Mouse (Mus musculus) layer of hippocampus, adult 2 months (tissue): ENCODE measurements at regions not wholly inside any gene's neighbourhood (a gene's known extent, or its start where the extent isn't known, plus 50 kb on each side); places are given as distances from the start of the nearest gene placed in this dataset.

Source experiments
- DNase-seq, 2 experiments: peaks; one replicate each; pipeline ENCODE4 v3.0.0; 2022; ENCODE audit warnings: low spot score in 2 of 2
- H3K27ac ChIP-seq: fragments of 200-600 bp; 2 replicates; pipeline ENCODE4 v1.8.1; 2022
- H3K4me3 ChIP-seq: fragments of 200-600 bp; 2 replicates; pipeline ENCODE4 v1.8.1; 2022; ENCODE audit warnings: mild to moderate bottlenecking
- CTCF ChIP-seq: fragments of 200-600 bp; conservative IDR thresholded peaks from 2 replicates; pipeline ENCODE4 v1.8.1; 2022; ENCODE audit warnings: antibody characterized with exemption, mild to moderate bottlenecking, moderate library complexity

DNA sequence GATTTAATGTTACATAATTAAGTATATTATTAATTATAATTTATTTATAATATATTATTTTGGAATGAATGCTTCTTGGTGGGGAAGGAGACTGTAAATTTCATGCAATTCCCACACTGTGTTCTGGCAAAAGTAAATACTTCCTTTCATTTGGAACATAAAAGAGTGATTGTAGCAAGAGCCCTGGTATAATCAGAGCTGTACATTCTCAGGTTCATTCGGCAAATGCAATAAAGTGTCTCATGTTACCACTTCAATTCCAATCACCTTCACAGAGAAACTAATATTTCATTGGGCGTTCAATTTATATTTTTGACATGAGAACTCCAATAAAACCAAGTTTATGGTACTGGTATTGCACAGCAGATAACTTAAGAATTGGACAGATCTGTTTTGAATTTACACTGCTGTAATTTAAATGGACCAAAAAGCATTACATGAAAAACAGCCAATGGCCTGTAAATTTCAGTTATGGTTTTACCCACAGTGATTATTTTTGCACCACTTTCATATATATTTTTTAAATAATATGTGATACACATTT, 569.0 kb downstream of the Pcdh7 start:
- no peak for DNase-seq
- TF ChIP-seq CTCF, result no peak
- no peak overlapping the region for H3K27ac ChIP-seq
- H3K4me3 ChIP-seq, result no peak overlapping the region

DNA sequence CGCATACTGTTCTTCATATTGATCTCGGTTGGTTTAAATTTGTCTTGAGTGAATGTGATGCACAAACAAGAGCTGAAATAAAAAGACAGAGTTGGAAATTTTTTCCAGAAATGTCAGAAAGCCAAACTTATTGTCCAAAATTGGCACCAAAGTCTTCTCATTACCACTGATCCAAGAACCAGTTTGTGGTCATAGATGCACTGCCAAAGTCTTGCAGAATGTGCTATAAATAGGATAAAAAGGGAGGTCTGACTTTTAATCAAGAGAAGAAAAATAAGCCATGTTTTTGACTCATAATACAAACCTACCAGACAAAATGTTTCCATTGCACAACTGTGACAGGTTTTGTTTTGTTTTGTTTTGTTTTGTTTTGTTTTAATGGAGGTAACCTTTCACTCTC, 573.5 kb downstream of the Pcdh7 start:
- TF ChIP-seq CTCF, result no peak
- Histone ChIP-seq H3K4me3 (no peak overlapping the region), H3K27ac (no peak overlapping the region)
- DNase-seq, result no peak

DNA sequence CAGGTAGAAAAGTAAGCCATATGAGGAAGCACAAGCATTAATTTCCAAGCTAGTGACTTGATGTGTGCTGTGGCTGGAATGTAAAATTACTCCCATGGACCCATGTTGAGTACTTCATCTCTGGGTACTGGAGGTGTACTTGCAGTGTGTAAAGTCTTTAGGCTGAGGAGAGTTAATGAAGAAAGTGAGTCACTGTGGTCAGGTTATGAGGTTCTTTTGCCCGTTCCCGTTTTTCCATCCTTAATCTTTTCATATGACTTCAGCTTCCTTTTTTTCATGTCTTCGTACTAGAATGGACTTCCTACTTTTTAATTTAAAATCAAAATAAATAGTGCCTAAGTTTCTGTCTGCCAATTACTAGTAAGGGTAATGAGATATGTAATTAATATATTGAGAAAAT, 577.1 kb downstream of the Pcdh7 start:
- Histone ChIP-seq H3K27ac (no peak overlapping the region), H3K4me3 (no peak overlapping the region)
- no peak for DNase-seq
- TF ChIP-seq CTCF, result no peak

DNA sequence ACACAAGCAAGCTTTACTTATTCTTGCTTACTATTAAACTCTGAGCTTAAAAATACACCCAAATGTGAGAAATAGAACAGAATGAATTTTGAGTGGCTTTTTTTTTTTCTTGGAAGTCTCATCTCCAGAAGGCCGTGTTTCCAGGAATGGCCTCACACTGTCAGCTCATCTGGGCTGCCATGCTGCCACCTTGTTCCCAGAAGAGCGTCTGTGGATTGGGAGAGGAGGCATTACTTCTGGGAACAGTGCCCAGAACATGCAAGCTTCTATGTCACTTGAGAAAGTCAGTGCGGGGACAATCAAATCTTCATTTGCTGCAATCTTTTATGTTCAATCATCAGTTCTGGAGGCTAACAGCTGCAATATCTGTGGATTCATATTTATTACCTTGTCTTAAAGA, 613.6 kb downstream of the Pcdh7 start:
- DNase-seq, result peak; percentile 4 to 10
- H3K27ac ChIP-seq, result no peak overlapping the region
- TF ChIP-seq CTCF, result no peak
- no peak overlapping the region for H3K4me3 ChIP-seq
